Mouse (Mus musculus): ENCODE measurements around the gene Mindy4. TPM values are rescaled to one million over a fixed set of nuclear protein-coding genes. Genes with fewer than 3 reads are reported as not detected.

Mindy4 gene
- total and polyA plus RNA-seq, 3 experiments = 0.23 to 1.6 TPM; not detected in 1

- DNase-seq (ENCODE audit: low read depth, low spot score) = no peak
- H3K27ac ChIP-seq (ENCODE audit: control insufficient read depth, low read depth, low read length) = no peak overlapping the region
- H3K4me1 ChIP-seq (ENCODE audit: control insufficient read depth in 1 of 2, insufficient read depth in 2 of 2, low read length in 2 of 2) = peaks cover 3 to 22% of the 10 kb centered on the region in 2 experiments
- H3K36me3 ChIP-seq (ENCODE audit: control insufficient read depth in 1 of 2, insufficient read depth in 2 of 2, low read length in 2 of 2) = no peaks in the 10 kb centered on the region
- H3K9me3 ChIP-seq (replicated peaks; ENCODE audit: insufficient read depth, low read length) = no peaks in the 10 kb centered on the region
- H3K4me3 ChIP-seq (ENCODE audit: control insufficient read depth in 1 of 2, insufficient read depth in 1 of 2, low read depth in 2 of 2, low read length in 2 of 2) = no peak overlapping the region
- no peaks in the 10 kb centered on the region for H3K27me3 ChIP-seq (ENCODE audit: control insufficient read depth in 1 of 2, insufficient read depth in 2 of 2, low read length in 2 of 2)
- TF ChIP-seq USF2 (IDR thresholded peaks at IDR 0.05; ENCODE audit: borderline replicate concordance in 1 of 2, insufficient read depth in 1 of 2, low read depth in 1 of 2, low read length in 2 of 2) = no peak
- no peak for TF ChIP-seq GATA1 (IDR thresholded peaks at IDR 0.05; ENCODE audit: low read depth, low read length)
- H3K79me2 ChIP-seq (ENCODE audit: control insufficient read depth, insufficient read depth, low read length, poor library complexity) = no peaks in the 10 kb centered on the region
- no peak overlapping the region for H3K9ac ChIP-seq (ENCODE audit: control insufficient read depth, low read depth, low read length, poor library complexity, severe bottlenecking)
Measured at GRCm38 (mm10) chr6:55318597-55318996, 115.4 kb downstream of the Mindy4 start.

- Histone ChIP-seq H3K4me1 (ENCODE audit: control insufficient read depth in 1 of 2, insufficient read depth in 2 of 2, low read length in 2 of 2) (peaks cover 5 to 34% of the 10 kb centered on the region in 2 experiments), H3K27ac (ENCODE audit: control insufficient read depth, low read depth, low read length) (no peak overlapping the region), H3K36me3 (ENCODE audit: control insufficient read depth in 1 of 2, insufficient read depth in 2 of 2, low read length in 2 of 2) (peaks cover 0 to 6% of the 10 kb centered on the region in 2 experiments; a peak in 2 of 4 replicates), H3K9me3 (replicated peaks; ENCODE audit: insufficient read depth, low read length) (no peaks in the 10 kb centered on the region), H3K27me3 (ENCODE audit: control insufficient read depth in 1 of 2, insufficient read depth in 2 of 2, low read length in 2 of 2) (no peaks in the 10 kb centered on the region), H3K79me2 (ENCODE audit: control insufficient read depth, insufficient read depth, low read length, poor library complexity) (no peaks in the 10 kb centered on the region), H3K4me3 (ENCODE audit: control insufficient read depth in 1 of 2, insufficient read depth in 1 of 2, low read depth in 2 of 2, low read length in 2 of 2) (no peak overlapping the region), H3K9ac (ENCODE audit: control insufficient read depth, low read depth, low read length, poor library complexity, severe bottlenecking) (no peak overlapping the region)
- no peak for TF ChIP-seq ZKSCAN1 (IDR thresholded peaks at IDR 0.05; ENCODE audit: low read depth, low read length)
- no peak for DNase-seq (ENCODE audit: low read depth, low spot score)
Measured at GRCm38 (mm10) chr6:55319585-55320551, 116.7 kb downstream of the Mindy4 start.

- Histone ChIP-seq H3K27ac (ENCODE audit: control insufficient read depth, low read depth, low read length) (no peak overlapping the region), H3K9ac (ENCODE audit: control insufficient read depth, low read depth, low read length, poor library complexity, severe bottlenecking) (no peak overlapping the region), H3K4me1 (ENCODE audit: control insufficient read depth in 1 of 2, insufficient read depth in 2 of 2, low read length in 2 of 2) (peaks cover 5 to 41% of the 10 kb centered on the region in 2 experiments), H3K9me3 (replicated peaks; ENCODE audit: insufficient read depth, low read length) (no peaks in the 10 kb centered on the region), H3K4me3 (ENCODE audit: control insufficient read depth in 1 of 2, insufficient read depth in 1 of 2, low read depth in 2 of 2, low read length in 2 of 2) (no peak overlapping the region), H3K36me3 (ENCODE audit: control insufficient read depth in 1 of 2, insufficient read depth in 2 of 2, low read length in 2 of 2) (peaks cover 0 to 10% of the 10 kb centered on the region in 2 experiments; a peak in 2 of 4 replicates), H3K27me3 (ENCODE audit: control insufficient read depth in 1 of 2, insufficient read depth in 2 of 2, low read length in 2 of 2) (no peaks in the 10 kb centered on the region), H3K79me2 (ENCODE audit: control insufficient read depth, insufficient read depth, low read length, poor library complexity) (no peaks in the 10 kb centered on the region)
- TF ChIP-seq EP300 (IDR thresholded peaks at IDR 0.05; ENCODE audit: low read depth in 1 of 2, low read length in 2 of 2) (0 out of 4 replicates have a peak, but pooled peaks of 1 of the 2 experiments have one; percentile 17), ZC3H11A (IDR thresholded peaks at IDR 0.05; ENCODE audit: low read depth, low read length) (no peak), ZKSCAN1 (IDR thresholded peaks at IDR 0.05; ENCODE audit: low read depth, low read length) (no peak), TAL1 (IDR thresholded peaks at IDR 0.05; ENCODE audit: low read length) (peak; percentile 30), USF1 (IDR thresholded peaks at IDR 0.05; ENCODE audit: low read depth, low read length) (no peak), TBP (IDR thresholded peaks at IDR 0.05; ENCODE audit: low read depth, low read length) (no peak)
- DNase-seq (ENCODE audit: low read depth, low spot score) = peak; percentile 30
Measured at GRCm38 (mm10) chr6:55320894-55321293, 117.7 kb downstream of the Mindy4 start.

Measured in MEL (cell line).